Mouse (Mus musculus) c-Kit-negative CD71-positive TER-119-positive erythroid progenitor cells, embryonic 14.5 days (primary cell): ENCODE measurements around the gene Lamtor3.
"Not testable (repeated sequence)": the region's sequence is repeated elsewhere in the genome, so short reads cannot be mapped to it uniquely, and the experiment has no call there.

Source experiments
- DNase-seq: peaks from one replicate; pipeline ENCODE4 v3.0.0-alpha.2; 2013; ENCODE audit warnings: low read depth, low spot score

Gene Lamtor3

DNA sequence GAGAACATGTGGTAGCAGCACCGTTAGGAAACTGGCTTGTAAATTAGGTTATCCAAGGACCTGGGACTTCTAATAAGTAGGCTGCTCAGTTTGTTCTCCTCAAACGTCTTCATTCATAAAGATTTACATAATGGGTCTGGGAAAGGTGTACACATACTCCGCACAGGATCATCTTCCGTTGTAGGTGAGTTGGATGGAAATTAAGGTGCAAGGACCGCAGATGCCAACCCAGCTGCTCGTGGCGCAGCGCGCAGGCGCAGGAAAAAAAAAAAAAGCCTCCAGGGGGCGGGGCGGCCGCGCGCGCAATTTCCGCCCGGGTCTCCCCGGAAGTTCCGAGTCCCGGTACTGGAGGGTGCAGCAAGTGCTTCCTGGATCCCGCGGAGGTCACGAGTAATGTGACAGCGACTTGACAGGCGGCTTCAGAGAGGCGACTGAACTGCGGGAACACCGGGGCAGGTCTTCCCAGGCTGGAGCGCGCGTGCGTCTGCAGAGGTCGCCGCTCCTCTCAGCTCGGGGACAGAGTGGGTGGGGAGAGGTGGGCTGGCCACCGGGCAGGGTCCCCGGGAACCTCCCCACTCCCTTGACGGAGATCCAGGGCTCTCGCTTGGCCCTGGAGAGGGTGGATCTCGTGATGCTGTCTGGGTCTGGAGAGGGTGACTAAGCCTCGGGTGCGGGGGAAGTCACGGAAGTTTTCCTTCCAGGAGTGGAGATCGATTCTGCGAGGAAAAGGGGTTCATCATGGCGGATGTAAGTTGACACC lies at the start of gene Lamtor3:
Lamtor3 (plus strand) TSS at position 335 of the 760 bp plus-strand sequence.
- peak; percentile 78 for DNase-seq

DNA sequence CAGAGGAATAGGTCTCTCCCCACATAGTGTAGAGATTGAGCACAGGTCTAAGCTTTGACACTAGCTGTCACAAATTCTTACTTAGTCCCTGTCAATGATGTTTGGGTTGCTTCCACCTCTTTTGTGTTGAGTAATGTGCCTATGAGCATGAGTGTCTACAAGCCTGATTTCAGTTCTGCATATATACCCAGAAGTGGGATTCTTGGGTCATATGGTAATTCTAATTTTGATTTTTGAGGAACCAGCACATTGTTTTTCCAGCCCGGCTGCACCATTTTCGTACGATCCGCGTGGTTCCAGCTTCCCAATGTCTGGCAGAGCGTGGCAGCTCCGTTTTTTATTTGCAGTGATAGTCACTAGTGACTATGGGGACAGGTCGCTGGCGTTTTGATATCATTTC lies 48.9 kb upstream of the Lamtor3 start:
- no peak for DNase-seq

DNA sequence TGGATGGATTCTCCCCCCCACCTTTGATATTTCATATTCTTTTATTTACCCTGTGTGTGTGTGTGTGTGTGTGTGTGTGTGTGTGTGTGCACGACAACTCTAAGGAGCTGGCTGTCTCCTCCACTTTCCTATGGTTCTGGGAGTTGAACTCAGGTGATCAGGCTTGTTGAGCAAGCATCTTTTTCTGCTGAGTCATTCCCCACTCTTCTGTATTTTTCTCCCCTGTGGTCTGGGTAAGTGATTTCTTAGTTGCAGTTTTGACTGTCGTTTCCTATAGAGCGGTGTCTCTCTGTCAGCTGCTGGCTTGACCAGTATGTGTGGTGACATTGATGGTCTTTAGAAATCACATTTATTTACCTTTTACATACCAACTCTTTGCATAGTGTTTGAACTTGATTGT lies 39.0 kb upstream of the Lamtor3 start:
- DNase-seq = no peak

DNA sequence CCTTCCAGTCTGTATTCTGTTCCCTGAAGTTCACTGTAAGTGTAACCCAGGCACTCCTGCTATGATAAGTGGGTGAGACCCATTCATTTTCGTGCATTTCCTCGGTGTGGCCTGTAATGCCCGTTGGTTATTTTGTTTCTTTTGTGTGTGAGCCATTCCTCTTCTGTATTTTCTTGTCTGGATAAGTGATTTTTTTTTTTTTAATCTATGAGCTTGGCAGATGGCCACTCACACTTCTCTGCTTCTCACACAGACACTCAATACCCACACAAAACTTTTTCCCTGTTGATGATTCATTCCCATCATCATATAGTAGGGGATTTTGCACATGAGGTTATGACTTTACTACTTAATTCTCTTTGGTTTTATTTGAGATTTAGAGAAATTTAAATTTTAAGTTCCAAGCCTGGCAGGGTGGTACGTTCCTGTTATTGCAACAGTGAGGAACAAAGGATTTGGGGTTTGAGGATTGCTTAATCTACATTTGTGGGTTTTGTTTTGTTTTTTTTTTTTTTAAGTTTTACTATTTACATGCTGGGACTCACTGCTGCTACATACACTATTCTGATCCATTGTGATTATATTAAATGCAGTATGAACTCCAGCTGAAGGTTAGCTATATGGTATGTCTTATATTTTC lies 38.1 kb upstream of the Lamtor3 start:
- no peak for DNase-seq

DNA sequence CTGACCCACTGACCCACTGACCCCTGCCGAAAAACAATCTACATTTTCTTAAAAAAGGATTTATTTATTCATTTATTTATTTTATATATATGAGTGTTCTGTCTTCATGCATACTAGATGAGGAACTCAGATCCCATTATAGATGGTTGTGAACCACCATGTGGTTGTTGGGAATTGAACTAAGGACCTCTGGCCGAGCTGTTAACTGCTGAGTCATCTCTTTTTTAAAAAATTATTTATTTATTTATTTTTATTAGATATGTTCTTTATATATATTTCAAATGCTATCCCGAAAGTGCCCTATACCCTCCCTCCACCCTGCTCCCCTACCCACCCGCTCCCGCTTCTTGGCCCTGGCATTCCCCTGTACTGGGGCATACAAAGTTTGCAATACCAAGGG lies 37.2 kb upstream of the Lamtor3 start:
- no peak for DNase-seq

DNA sequence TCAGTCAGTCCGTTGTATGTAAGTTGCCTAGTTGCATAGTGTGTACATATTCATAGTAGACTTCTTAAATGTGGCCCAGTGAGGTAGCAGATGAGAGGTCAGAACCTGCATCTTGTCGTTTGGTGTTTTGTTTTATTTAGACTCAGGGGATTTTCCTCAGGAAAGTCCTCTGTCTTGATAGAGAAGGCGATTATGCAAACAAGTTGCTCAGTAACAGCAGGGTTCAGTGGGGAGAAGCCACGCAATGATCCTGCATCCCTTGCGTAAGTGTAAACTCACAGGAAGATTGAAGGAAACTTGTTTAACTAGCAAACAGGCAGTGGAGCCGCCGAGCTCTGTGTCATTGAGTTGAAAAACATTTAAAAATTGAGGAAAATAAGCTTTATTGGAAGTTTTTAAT lies 30.3 kb upstream of the Lamtor3 start:
- DNase-seq = no peak

DNA sequence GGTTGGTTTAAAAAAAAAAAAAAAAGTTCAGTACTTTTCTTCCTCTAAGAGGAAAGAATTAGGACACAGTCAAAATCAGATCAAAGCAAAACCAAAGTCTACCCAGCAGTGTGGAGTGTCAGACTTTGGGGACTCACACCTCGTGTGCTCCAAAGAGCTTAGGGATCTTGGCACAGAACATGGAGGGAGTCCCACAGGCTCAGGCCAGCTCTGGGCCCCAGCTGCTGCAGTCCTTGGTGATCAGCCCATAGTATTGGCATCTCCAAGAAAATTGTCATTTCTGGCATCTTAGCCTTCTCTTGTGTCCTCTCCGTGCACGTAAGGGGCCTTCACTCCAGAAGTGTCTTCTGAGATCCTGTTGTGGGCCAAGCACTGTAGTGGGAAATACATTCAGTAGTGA lies 27.2 kb upstream of the Lamtor3 start:
- no peak for DNase-seq

DNA sequence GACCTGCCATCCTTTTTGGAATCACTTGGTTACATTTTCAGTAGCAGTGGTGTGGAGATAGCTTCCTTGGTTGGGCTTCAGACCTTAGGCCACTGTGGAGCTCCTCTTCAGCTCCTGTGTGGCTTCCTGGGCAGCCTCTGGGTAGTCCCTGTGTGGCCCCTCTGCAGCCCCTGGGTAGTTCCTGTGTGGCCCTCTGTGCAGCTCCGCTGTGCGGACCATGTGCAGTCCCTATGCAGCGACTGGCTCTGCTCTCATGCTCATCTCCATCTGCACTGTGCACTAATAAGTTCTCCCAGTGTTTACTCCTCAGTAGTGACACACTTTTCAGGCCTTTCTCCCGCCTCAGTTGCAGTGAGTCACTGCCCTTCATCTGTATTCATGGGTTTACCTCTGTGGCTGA lies 26.2 kb upstream of the Lamtor3 start:
- DNase-seq = no peak

DNA sequence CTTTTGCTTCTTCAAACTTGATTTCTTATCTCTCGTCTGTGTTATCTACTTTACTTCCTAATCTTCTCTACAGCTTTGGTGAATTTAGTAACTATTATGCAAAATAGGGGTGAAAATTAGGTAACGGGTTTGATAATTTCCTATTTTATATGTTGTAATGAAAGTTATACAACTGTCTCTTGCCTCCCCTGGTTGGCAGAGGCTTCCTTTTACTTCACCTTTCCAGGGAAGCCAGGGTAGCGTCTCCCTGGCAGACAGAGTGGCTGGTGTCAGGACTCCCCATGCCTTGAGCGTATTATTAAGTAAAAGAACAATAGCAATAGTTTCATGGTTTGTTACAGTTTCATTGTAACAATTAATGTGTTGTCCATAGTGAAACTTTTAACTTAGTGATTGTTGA lies 24.5 kb upstream of the Lamtor3 start:
- DNase-seq = no peak

DNA sequence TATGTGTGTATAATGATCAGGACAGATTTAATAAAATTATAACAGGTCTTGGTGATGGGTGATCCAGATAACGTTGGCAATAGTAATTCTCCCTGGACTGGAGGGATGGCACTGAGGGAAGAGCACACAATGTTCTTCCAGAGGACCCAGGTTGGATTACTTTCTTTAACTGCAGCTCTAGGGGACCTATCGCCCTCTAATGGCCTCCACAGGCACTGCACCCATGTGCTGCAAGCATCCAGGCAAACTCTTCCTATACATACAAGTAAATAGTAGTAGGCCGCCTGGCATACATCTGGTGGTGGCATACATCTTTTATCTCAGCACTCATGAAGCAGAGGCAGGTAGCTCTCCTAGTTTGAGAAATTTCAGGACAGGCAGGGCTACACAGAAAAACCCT lies 23.1 kb upstream of the Lamtor3 start:
- peak; percentile 21 for DNase-seq

DNA sequence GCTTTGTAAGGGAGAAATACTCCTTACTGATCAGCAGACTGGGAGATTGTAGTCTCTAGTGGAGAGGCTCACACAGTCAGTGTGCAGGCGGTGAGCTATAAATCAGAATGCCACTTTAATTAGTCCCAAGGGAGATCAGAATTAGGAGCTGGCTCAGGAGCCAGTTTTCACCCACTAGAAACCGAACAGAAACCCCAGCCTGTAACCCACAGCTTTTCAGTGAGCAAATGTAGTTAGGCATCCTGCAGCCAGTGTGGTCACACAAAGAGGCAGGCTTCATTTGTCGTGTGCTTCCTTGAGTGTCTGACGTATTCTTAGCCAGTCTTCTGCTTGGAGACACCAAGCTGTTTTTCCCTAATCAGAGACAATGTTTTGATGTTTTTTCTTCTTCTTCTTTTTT lies 21.9 kb upstream of the Lamtor3 start:
- no peak for DNase-seq

DNA sequence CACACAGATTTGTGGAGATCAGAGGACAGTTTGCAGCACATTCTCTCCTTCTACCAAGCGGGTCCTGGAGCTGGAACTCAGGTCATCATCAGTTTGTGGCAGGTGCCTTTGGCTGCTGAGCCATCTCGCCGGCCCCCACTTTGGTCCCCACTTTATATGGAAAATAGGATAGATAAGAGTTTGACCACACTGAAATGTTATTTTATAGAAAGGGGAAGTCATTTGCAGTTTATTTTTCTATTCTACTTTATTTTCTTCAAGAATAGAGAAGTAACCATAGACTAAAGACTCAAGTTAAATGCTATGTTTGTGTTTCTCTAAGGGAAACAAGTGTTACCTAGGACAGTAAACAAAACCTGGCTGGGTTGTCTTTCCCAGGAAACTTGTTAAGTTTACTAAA lies 21.4 kb upstream of the Lamtor3 start:
- DNase-seq = no peak

DNA sequence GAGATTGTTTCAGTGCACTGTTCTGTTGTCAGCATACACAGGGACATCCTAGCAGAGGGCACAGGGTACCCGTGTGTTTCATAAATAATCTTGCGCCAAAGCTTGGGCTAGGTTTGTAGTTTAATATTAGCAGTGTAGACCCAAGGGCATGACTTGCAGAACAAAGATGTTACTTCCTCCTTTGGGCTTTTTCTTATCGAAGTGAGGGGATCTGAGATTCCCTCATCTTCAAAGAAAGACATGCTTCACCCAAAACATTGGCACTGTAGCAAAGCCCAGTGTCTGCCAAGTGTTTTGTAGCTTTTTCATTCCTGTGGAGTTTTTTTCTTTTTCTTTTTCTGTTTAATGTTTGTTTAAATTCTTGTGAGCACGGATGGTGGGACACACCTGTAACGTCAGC lies 20.6 kb upstream of the Lamtor3 start:
- DNase-seq = no peak

DNA sequence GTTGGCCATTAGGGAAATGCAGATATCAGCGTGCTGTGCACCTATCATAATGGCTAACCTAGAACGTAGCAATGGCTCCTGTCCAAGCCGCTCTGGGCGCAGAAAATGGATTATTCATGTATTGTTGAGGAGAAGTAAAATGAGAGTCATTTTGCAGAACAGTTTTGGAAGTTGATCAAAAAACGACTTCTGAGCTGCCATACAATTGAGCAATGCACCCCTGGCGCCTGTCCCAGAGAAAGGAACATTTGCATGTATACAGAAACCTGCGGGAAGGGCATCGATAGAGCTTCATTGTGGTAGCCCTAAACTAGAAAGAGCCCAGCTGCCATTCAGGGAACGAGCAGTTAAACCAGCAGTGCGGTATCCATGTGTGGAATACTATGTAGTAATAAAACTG lies 18.2 kb upstream of the Lamtor3 start:
- DNase-seq = no peak

DNA sequence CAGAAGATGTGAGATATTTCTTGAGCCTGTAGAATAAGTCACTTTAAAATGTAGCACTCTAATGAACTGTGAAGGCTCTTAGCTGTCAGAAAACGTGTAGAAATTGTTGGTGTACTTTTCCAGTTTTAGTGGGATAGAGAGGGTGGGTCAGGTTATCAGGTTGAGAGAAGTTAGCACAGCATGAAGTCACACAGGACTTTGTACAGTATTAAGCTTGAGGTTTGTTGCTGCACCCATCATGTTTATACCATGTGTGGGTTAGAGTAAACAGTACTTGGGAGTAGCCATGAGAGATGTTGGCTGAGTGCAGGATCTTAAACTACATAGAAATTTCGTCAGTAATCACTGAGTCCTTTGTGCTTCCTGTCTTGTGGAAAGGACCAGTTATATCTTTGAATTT lies 5.2 kb upstream of the Lamtor3 start:
- DNase-seq = no peak

DNA sequence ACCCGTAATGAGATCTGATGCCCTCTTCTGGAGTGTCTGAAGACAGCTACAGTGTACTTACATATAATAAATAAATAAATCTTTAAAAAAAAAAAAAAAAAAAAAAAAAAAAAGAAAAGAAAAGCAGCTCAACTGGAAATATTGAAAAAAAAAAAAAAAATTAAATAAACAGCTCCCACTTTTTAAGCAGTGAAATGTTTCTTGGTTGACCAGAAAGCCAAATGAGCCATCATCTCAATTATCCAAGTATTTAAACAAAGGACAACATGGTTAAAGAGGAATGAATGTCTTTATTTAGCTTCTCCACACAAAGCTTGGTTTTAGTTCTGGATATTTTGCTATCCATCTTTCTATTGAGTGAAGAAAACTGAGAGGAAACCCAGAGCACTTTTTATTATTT lies 3.7 kb upstream of the Lamtor3 start:
- not testable (repeated sequence) for DNase-seq

DNA sequence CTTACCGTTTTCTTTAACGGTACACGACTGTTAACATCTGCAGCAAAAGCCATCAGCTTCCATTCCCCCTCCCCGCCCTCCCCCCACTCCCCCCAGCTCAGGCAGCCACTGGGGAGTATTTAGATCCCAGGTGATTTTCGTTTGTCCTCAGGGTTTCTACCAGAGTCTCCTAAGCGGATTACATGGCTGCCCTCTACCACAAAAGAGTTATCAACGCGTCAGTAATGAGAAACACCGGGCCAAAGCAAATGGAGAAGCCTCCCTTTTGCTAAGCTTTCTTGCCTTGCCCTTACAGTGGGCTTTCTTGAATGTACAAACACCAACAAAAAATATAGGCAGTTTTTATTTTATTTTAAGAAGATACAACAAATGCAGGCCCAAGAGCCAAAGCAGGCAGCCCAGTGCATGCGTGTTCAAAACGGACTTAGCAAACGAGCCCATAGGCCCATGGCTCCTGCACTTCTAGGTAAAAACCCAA lies 573 bp upstream of the Lamtor3 start:
- DNase-seq = no peak

DNA sequence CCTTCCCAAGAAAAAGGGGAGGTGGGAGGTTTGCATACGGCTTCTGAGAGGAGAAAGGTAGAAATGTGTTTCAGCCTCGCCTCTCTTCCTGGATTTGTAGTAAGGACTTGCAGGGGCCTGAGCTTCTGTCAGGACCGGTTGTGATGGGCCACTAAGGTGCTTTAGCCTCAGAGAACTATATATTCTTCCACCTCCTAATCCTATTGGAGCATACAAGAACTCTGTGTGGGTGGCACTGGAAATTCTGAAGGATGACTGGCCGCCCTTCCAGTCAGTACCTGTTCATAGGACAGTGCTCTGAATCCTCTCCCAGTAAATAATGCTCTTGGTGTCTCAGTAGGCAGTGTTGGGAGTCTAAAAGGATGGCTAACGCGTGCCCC lies 616 bp downstream of the Lamtor3 start:
- peak; percentile 20 for DNase-seq

DNA sequence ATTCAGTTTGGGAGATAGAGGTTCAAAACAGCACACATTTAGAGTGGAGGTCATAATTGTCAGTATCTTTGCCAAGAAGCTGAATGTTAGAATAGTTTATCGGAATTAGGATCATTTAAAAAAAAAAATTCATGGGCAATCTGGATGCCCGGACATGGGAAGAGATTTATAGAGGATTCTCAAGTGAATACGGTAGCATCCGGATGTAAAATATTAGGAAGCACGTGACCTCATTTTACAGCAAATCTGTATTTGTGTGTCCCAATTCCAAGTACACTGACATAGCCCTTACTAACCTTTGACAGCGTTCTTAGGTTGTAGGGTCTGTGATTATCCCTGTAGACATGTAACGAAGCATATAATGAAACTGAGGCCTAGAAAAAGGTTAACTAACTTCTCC lies 1.1 kb downstream of the Lamtor3 start:
- no peak for DNase-seq

DNA sequence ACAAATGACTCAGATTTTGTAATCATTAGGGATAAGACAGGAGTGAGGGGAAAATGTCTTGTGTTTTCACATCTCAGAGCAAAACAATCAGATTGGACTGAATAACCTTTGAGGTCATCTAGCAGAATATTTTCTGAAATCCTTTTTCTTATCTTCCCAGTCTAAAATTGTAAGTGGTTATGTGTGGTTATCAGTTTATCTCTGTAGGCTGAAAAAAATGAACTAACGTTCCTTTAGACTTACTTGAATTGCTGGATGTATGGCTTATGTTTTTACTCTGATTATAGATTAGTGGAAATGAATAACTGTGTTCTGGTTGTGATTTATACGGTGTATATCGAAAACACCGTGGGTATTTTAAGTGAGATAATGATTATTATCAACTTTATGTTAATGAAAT lies 2.3 kb downstream of the Lamtor3 start:
- DNase-seq = no peak

DNA sequence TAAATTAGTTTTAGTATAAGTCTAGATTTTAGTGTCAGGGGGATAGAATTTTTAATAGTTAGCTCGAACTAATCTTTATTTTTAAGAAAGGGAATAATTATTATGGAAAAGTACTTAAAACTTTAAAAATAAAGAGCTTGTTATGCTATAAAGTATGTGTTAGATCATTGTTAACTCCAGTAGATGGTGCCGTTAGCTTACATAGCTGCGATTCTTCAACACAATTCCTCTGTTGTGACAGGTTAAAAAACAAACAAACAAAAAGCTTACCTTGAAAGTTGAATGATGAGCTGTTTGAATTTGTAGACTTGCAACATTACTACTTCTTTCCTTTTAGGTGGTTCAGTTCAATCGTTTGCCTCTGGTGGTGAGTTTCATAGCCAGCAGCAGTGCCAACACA lies 8.7 kb downstream of the Lamtor3 start:
- DNase-seq = no peak

DNA sequence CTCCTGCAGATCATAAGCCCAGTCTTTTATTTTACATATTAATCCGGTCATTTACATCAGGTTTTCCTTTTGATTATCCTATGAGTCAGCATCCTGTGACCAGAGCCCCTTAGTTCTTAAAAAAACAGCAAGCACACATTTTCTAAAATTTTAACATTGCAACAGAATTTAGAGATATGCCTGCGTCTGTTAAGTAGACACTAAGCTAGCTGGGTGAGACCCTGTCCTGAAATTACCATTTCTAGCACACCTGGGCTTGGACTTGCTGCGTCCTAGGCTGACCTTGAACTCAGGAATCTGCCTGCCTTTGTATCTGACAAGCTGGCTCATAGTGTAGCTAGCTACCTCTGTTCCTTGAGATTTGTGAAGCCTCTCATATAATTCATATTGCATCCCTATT lies 11.6 kb downstream of the Lamtor3 start:
- no peak for DNase-seq

DNA sequence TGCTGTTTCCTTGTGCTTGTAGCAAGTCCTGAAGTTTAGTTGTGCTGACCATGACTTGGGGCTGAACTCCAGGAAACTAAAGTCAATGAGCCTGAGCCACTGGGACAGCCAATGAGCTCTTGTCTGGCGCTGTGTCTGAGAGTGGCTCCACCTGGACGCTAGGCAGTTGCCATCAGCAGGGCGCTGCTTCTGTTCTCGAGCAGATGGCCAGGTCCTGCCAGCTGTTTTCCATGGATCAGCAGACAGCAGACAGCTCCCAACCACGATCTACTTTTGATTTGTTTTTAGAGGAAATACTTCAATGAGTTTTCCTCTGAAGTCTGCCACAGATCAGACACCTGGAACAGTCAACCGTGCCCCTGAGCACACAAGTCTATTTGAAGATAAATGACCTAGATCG lies 14.4 kb downstream of the Lamtor3 start:
- no peak for DNase-seq

DNA sequence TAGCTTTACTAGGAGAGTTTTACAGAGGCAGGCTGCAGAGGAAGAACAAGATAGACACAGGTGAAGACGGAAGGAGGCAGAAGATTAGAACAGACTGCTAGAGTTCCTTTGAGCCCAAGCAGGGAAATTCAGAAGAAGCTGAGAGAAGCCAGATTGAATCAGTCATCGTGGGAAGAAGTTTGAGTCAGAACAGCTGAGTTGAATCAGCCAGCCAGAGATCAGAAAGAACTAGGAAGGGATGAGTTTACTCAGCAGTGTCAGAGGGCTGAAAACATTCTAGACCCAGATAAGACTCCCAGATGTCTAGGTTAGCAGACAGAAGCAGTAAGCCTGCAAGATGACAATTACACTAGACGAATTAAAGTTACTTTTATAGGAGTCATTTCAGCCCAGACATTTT lies 15.7 kb downstream of the Lamtor3 start:
- no peak for DNase-seq
